Mouse (Mus musculus): ENCODE results near the gene Alx1. TPM values are rescaled to one million over a fixed set of nuclear protein-coding genes. Genes with fewer than 3 reads are reported as not detected.

Alx1 gene
- polyA plus RNA-seq, 1 experiment, result not detected

DNA sequence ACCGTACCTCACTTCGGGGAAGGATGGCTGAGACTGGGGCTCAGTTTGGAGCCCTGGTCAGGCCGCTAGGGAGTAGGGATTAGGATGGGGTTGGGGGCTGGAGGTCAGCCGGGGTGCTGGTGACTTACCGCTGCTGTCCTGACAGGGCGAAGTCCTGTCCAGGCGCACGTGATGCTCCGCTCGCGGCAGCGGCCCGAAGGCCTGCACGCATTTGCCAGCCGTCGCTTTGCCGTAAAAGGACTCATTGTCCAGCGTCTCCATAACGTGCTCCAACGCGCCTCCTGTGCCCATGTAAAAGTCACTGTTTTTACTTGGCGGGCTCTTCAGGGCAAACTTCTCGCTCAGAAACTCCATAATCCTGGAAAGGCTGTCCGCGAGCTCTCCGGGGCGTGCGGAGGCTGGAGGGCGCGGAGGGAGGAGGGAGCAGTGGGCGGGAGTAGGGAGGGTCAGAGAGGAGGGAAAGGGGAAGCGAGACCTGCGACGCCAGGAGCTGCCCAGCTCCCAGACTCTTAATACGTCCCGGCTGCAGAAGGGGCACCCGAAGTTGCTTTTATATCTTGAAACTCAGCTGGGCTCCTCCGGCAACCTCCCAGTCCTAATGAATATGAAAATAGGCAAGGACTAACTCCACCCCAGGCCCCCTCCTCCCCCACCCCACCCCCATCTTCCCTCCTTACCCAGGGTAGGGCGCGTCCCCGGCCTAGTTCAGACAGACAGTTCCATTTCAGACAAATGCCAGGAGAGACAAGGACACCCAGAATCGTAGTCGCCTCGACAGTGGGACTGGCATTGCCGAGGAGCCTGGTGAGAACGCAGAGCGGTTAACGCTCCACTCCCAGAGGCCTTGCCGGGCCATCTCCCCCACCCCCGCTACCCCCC, 1.5 kb downstream of the Alx1 start:
- Histone ChIP-seq H3K27ac (ENCODE audit: insufficient read depth, low read length) (no peak overlapping the region), H3K4me1 (ENCODE audit: control insufficient read depth, insufficient read depth, low read length) (no peaks in the 10 kb centered on the region), H3K27me3 (ENCODE audit: control insufficient read depth, insufficient read depth, low read length) (peaks cover 19% of the 10 kb centered on the region; the same call in 1 of the 2 replicates), H3K4me3 (replicated peaks; ENCODE audit: insufficient read depth, low read depth, low read length) (no peak overlapping the region)
- no peak for TF ChIP-seq CTCF (IDR thresholded peaks at IDR 0.05; ENCODE audit: borderline replicate concordance, insufficient read depth, low read depth, low read length)
- TF ChIP-seq POLR2A (IDR thresholded peaks at IDR 0.05; ENCODE audit: borderline replicate concordance, insufficient read depth, low read length), result no peak
- no peak for DNase-seq
- WGBS, result 2% methylated on average over 50 of the region's 50 CpGs

- Histone ChIP-seq H3K4me3 (replicated peaks; ENCODE audit: insufficient read depth, low read depth, low read length) (no peak overlapping the region), H3K4me1 (ENCODE audit: control insufficient read depth, insufficient read depth, low read length) (no peaks in the 10 kb centered on the region), H3K27me3 (ENCODE audit: control insufficient read depth, insufficient read depth, low read length) (peaks cover 19% of the 10 kb centered on the region; the same call in 1 of the 2 replicates), H3K27ac (ENCODE audit: insufficient read depth, low read length) (no peak overlapping the region)
- DNase-seq, result no peak
- WGBS, result under 1% methylated on average over 15 of the region's 15 CpGs
- TF ChIP-seq CTCF (IDR thresholded peaks at IDR 0.05; ENCODE audit: borderline replicate concordance, insufficient read depth, low read depth, low read length) (no peak), POLR2A (IDR thresholded peaks at IDR 0.05; ENCODE audit: borderline replicate concordance, insufficient read depth, low read length) (no peak)
Observed at GRCm38 (mm10) chr10:103027931-103028252, 2.1 kb downstream of the Alx1 start.

DNA sequence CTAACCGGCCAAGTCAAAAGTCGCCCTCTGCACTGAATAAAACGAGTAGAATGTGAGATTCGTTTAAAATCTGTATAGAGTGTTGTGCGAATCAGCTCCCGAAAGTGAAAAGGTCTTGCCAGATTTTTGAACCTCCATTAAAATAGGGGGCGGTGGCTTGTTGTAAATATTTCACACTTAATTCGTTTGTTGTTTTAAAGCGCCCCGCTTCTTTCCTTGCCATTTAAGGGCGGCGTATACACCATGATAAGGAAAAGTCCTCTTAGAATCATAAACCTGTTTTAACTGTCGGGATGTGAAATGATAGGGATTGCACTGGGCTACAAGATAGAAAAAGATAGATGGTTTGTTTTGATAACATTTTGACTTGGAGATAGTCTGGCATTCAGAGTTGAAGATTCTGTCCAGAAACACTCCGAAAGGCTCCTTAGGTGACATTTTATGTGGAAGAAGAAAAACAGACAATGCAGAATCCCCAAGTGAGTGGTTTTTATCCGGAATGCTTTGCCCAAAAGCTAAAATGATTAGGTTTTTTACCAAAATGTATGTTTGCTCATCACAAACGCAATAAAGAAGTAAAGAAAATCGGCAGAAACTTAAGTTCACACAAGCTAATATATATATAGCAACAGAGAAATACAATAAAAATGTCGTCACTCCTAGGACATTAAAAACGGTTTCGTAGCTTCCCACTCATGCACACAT, 2.6 kb downstream of the Alx1 start:
- DNase-seq, result peak in 1 of 2 experiments; percentile 12
- no peaks in the 10 kb centered on the region for H3K4me1 ChIP-seq (ENCODE audit: control insufficient read depth, insufficient read depth, low read length)
- 4% methylated on average over 20 of the region's 20 CpGs for WGBS
- TF ChIP-seq CTCF (IDR thresholded peaks at IDR 0.05; ENCODE audit: borderline replicate concordance, insufficient read depth, low read depth, low read length), result no peak
- TF ChIP-seq POLR2A (IDR thresholded peaks at IDR 0.05; ENCODE audit: borderline replicate concordance, insufficient read depth, low read length), result no peak
- H3K27me3 ChIP-seq (ENCODE audit: control insufficient read depth, insufficient read depth, low read length), result peaks cover 19% of the 10 kb centered on the region; the same call in 1 of the 2 replicates
- H3K27ac ChIP-seq (ENCODE audit: insufficient read depth, low read length), result no peak overlapping the region
- H3K4me3 ChIP-seq (replicated peaks; ENCODE audit: insufficient read depth, low read depth, low read length), result no peak overlapping the region

- no peak overlapping the region for H3K4me3 ChIP-seq (replicated peaks; ENCODE audit: insufficient read depth, low read depth, low read length)
- 2% methylated on average over 17 of the region's 17 CpGs for WGBS
- H3K27ac ChIP-seq (ENCODE audit: insufficient read depth, low read length), result no peak overlapping the region
- no peak for DNase-seq
- H3K4me1 ChIP-seq (ENCODE audit: control insufficient read depth, insufficient read depth, low read length), result no peaks in the 10 kb centered on the region
- H3K27me3 ChIP-seq (ENCODE audit: control insufficient read depth, insufficient read depth, low read length), result peaks cover 17% of the 10 kb centered on the region; the same call in 1 of the 2 replicates
- TF ChIP-seq POLR2A (IDR thresholded peaks at IDR 0.05; ENCODE audit: borderline replicate concordance, insufficient read depth, low read length), result no peak
- TF ChIP-seq CTCF (IDR thresholded peaks at IDR 0.05; ENCODE audit: borderline replicate concordance, insufficient read depth, low read depth, low read length), result no peak
Observed at GRCm38 (mm10) chr10:103026636-103027225, 3.3 kb downstream of the Alx1 start.

GRCm38 (mm10) chr10:103002556-103002955, 27.5 kb downstream of the Alx1 start:
- Histone ChIP-seq H3K27me3 (ENCODE audit: control insufficient read depth, insufficient read depth, low read length) (no peaks in the 10 kb centered on the region), H3K27ac (ENCODE audit: insufficient read depth, low read length) (no peak overlapping the region), H3K4me1 (ENCODE audit: control insufficient read depth, insufficient read depth, low read length) (no peaks in the 10 kb centered on the region), H3K4me3 (replicated peaks; ENCODE audit: insufficient read depth, low read depth, low read length) (no peak overlapping the region)
- no peak for DNase-seq
- TF ChIP-seq POLR2A (IDR thresholded peaks at IDR 0.05; ENCODE audit: borderline replicate concordance, insufficient read depth, low read length), result no peak
- TF ChIP-seq CTCF (IDR thresholded peaks at IDR 0.05; ENCODE audit: borderline replicate concordance, insufficient read depth, low read depth, low read length), result no peak
- WGBS, result 77% methylated on average over 2 of the region's 2 CpGs

DNA sequence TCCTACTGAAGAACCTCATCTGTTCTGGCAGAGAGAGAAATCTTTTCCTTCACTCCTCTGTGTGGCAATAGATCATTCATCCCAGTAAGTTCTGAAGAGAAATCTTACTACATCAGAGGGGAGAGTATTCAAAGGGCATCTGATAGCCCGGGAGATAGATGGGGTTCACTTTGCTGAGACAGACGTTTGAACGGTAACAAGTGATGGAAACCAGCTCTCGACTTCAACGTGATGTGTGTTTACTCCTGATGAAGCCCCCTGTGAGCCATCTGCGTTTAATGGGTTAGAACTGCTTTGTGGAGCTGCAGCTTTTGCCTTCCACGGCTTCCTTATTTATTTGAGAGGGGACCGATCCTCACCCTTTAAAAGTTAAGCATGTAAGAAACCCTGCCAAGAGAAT, 29.1 kb downstream of the Alx1 start:
- TF ChIP-seq CTCF (IDR thresholded peaks at IDR 0.05; ENCODE audit: borderline replicate concordance, insufficient read depth, low read depth, low read length) (no peak), POLR2A (IDR thresholded peaks at IDR 0.05; ENCODE audit: borderline replicate concordance, insufficient read depth, low read length) (no peak)
- Histone ChIP-seq H3K4me1 (ENCODE audit: control insufficient read depth, insufficient read depth, low read length) (no peaks in the 10 kb centered on the region), H3K4me3 (replicated peaks; ENCODE audit: insufficient read depth, low read depth, low read length) (no peak overlapping the region), H3K27me3 (ENCODE audit: control insufficient read depth, insufficient read depth, low read length) (no peaks in the 10 kb centered on the region), H3K27ac (ENCODE audit: insufficient read depth, low read length) (no peak overlapping the region)
- DNase-seq, result no peak
- 75% methylated on average over 8 of the region's 8 CpGs for WGBS

GRCm38 (mm10) chr10:102999584-102999983, 30.4 kb downstream of the Alx1 start:
- H3K4me1 ChIP-seq (ENCODE audit: control insufficient read depth, insufficient read depth, low read length), result no peaks in the 10 kb centered on the region

More at GRCm38 (mm10) chr10:102999584-102999983, 30.4 kb downstream of the Alx1 start:
- Histone ChIP-seq H3K4me3 (replicated peaks; ENCODE audit: insufficient read depth, low read depth, low read length) (no peak overlapping the region), H3K27ac (ENCODE audit: insufficient read depth, low read length) (no peak overlapping the region), H3K27me3 (ENCODE audit: control insufficient read depth, insufficient read depth, low read length) (no peaks in the 10 kb centered on the region)
- TF ChIP-seq POLR2A (IDR thresholded peaks at IDR 0.05; ENCODE audit: borderline replicate concordance, insufficient read depth, low read length), result no peak
- no peak for TF ChIP-seq CTCF (IDR thresholded peaks at IDR 0.05; ENCODE audit: borderline replicate concordance, insufficient read depth, low read depth, low read length)
- DNase-seq, result no peak

Data from cerebellum, adult 2 months (tissue).